Mouse (Mus musculus) midbrain, embryonic 16.5 days (tissue): ENCODE measurements around the gene 2310011J03Rik. TPM values are rescaled to one million over a fixed set of nuclear protein-coding genes. Genes with fewer than 3 reads are reported as not detected.
A peak's percentile ranks its signal among the peaks of the same experiment; 100 is the strongest.

Experiments used
- ATAC-seq: fragments of 200-750 bp; cut with Nextera tagmentation; 2 replicates; pipeline ENCODE4 v1.8.0; 2017; ENCODE audit warnings: moderate TSS enrichment
- H3K27ac ChIP-seq: fragments of 300-500 bp; sonication (generic); 2 replicates; pipeline ENCODE4 v1.5.1; 2014; ENCODE audit warnings: mild to moderate bottlenecking, low read length, mixed read lengths
- H3K27me3 ChIP-seq: fragments of 300-500 bp; sonication (generic); 2 replicates; pipeline ENCODE4 v1.6.1; 2014; ENCODE audit warnings: low read depth, low read length, mixed read lengths; ENCODE audit not compliant: control insufficient read depth, insufficient read depth
- H3K36me3 ChIP-seq: fragments of 300-500 bp; sonication (generic); 2 replicates; pipeline ENCODE4 v1.6.1; 2014; ENCODE audit warnings: mild to moderate bottlenecking, low read length, moderate library complexity, mixed read lengths; ENCODE audit not compliant: control insufficient read depth, insufficient read depth
- H3K4me1 ChIP-seq: fragments of 300-500 bp; sonication (generic); 2 replicates; pipeline ENCODE4 v1.6.1; 2014; ENCODE audit warnings: mild to moderate bottlenecking, low read length, mixed read lengths; ENCODE audit not compliant: control insufficient read depth, insufficient read depth
- H3K4me2 ChIP-seq: fragments of 300-500 bp; sonication (generic); 2 replicates; pipeline ENCODE4 v1.6.1; 2014; ENCODE audit warnings: mild to moderate bottlenecking, low read length, mixed read lengths
- H3K4me3 ChIP-seq: fragments of 300-500 bp; sonication (generic); 2 replicates; pipeline ENCODE4 v1.5.1; 2014; ENCODE audit warnings: low read depth, mild to moderate bottlenecking, low read length, moderate library complexity, mixed read lengths
- H3K9ac ChIP-seq: fragments of 300-500 bp; sonication (generic); 2 replicates; pipeline ENCODE4 v1.6.1; 2014; ENCODE audit warnings: low read depth, low read length, mixed read lengths
- H3K9me3 ChIP-seq: fragments of 300-500 bp; sonication (generic); replicated peaks from 2 replicates; pipeline ENCODE4 v1.6.1; 2014; ENCODE audit warnings: mild to moderate bottlenecking, low read length, mixed read lengths; ENCODE audit not compliant: control insufficient read depth, poor library complexity, severe bottlenecking
- WGBS: fragments of 180-500 bp; shearing (Covaris S2); extraction: QIAGEN DNeasy Blood & Tissue Kit; methylation state at CpG from one replicate; pipeline ENCODE4 v1.1.7; 2014; 5-methylcytosine and 5-hydroxymethylcytosine counted together
- polyA plus RNA-seq: library from polyadenylated mRNA; unstranded; fragments of >200 nt; fragmentation: Nextera tagmentation; extraction: Ambion mirVana; gene quantifications from 2 replicates; pipeline ENCODE4 v1.2.1, GENCODE M21; 2015

The 2310011J03Rik gene
- polyA plus RNA-seq = 21.9 and 26.7 TPM in 2 replicates

DNA sequence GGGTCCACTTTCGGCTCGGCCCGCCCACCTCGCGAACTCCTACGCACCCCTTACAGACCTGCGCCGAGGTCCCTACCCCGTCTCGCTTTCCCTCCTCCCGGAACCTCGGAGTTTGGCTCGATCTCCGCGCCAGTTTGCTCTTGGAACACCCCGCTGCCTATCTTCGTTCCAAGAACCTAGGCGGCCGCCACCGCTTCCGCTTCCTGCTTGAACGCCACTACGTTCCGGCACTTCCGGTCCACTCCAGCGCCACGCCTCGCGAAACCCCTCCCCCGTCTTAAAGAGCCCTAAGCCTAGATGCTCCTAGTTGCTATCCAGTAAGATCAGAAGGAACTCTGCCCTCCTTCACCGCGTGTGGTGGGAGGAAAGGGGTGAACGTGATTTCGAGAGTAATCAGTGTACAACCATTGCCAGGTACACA lies at the start of gene 2310011J03Rik:
Gene 2310011J03Rik, minus strand, starts transcription at position 198 of the 421 bp plus-strand sequence.
- peaks cover 18% of the 10 kb centered on the region for H3K4me1 ChIP-seq

DNA sequence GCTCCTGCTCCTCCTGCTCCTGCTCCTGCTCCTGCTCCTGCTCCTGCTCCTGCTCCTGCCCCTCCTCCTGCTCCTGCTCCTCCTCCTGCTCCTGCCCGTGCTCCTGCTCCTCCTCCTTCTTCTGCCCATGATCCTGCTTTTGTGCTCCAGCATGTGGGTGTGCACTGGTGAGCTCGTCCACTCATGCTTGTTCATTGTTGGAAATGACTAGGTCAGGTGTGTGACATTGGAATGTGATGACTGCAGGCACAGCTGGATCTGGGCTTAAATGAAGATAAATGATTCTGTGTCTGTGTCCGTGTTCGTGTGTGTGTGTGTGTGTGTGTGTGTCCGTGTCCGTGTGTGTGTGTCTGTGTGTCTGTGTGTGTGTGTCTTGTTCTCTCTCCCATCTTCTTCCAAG lies 48.1 kb upstream of the 2310011J03Rik start:
- peaks cover 12% of the 10 kb centered on the region for H3K4me1 ChIP-seq
- H3K36me3 ChIP-seq = no peaks in the 10 kb centered on the region
- no peak overlapping the region for H3K4me2 ChIP-seq
- 89% methylated on average over 6 of the region's 6 CpGs for WGBS
- H3K27ac ChIP-seq = no peak overlapping the region
- no peak overlapping the region for H3K9ac ChIP-seq
- no peaks in the 10 kb centered on the region for H3K9me3 ChIP-seq
- ATAC-seq = no peak
- H3K4me3 ChIP-seq = no peak overlapping the region
- H3K27me3 ChIP-seq = no peaks in the 10 kb centered on the region; the same call in 1 of the 2 replicates

More for the DNA sequence above, at the start of gene 2310011J03Rik:
- H3K4me2 ChIP-seq = peak within 1 kb of the TSS; percentile 91
- H3K9ac ChIP-seq = peak within 1 kb of the TSS; percentile 68
- H3K27me3 ChIP-seq = no peaks in the 10 kb centered on the region
- H3K9me3 ChIP-seq = no peaks in the 10 kb centered on the region
- peaks cover 24% of the 10 kb centered on the region for H3K36me3 ChIP-seq
- H3K27ac ChIP-seq = peak within 1 kb of the TSS; percentile 57; the same call in 1 of the 2 replicates
- WGBS = under 1% methylated on average over 34 of the region's 34 CpGs
- peak; percentile 61 for ATAC-seq
- H3K4me3 ChIP-seq = peak within 1 kb of the TSS; percentile 66

DNA sequence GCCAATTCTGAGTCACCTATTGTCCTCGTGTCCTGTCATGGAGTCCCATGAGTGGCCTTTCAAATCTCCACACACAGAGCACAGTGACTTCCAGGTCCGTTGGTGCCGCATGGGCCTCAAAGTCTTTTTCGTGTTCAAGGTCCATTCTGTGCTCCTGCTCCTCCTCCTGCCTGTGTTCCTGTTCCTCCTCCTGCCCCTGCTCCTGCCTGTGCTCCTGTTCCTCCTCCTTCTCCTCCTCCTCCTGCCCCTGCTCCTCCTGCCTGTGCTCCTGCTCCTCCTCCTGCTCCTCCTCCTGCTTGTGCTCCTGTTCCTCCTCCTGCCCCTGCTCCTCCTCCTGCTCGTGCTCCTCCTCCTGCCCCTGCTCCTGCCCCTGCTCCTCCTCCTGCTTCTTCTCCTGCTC lies 47.6 kb upstream of the 2310011J03Rik start:
- H3K27ac ChIP-seq = no peak overlapping the region
- no peak overlapping the region for H3K4me2 ChIP-seq
- H3K27me3 ChIP-seq = no peaks in the 10 kb centered on the region; the same call in 1 of the 2 replicates
- H3K4me3 ChIP-seq = no peak overlapping the region
- 57% methylated on average over 5 of the region's 5 CpGs for WGBS
- ATAC-seq = no peak
- no peaks in the 10 kb centered on the region for H3K36me3 ChIP-seq
- H3K9ac ChIP-seq = no peak overlapping the region
- no peaks in the 10 kb centered on the region for H3K9me3 ChIP-seq
- H3K4me1 ChIP-seq = peaks cover 12% of the 10 kb centered on the region

DNA sequence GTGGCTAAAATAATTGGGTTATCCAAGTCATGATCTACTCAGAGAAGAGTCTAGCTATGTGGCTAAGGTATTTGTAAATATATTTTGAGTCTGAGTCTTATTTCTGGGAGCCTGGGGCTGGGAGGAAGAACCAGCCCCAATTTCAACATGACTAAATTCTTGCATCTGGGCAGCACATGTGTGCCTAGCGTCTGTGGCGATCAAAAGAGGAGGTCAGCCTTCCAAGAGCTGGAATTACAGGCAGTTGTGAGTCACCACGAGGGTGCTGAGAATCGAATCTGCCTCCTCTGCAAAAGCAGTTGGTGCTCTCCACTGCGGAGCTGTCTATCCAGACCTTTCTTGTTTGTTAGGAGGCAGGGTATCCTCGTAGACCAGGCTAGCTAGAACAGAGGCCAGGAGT lies 45.4 kb upstream of the 2310011J03Rik start:
- H3K36me3 ChIP-seq = no peaks in the 10 kb centered on the region
- no peaks in the 10 kb centered on the region for H3K9me3 ChIP-seq
- WGBS = 72% methylated on average over 6 of the region's 6 CpGs
- no peak overlapping the region for H3K4me2 ChIP-seq
- no peak for ATAC-seq
- H3K9ac ChIP-seq = no peak overlapping the region
- no peaks in the 10 kb centered on the region; the same call in 1 of the 2 replicates for H3K27me3 ChIP-seq
- peaks cover 2% of the 10 kb centered on the region; the same call in 1 of the 2 replicates for H3K4me1 ChIP-seq
- no peak overlapping the region for H3K27ac ChIP-seq
- no peak overlapping the region for H3K4me3 ChIP-seq

DNA sequence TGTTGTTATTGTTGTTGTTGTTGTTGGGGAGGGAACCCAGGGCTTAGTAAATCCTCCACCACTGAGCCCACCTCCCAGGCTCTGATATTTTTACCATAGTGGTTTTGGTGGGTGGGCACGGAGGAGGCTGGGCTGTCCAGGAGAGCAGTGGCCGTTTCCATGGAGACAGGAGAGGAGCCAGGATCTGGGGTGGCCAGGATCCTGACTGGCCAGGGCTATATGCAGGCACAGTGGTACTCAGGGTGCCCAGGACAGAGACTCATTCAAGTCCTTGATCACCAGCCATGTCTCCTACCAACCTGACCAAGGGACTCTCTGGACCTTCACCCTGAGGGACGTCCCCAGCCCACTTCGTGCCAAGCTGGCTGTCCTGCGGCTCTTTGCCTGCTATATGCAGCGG lies 43.4 kb upstream of the 2310011J03Rik start:
- no peak overlapping the region for H3K27ac ChIP-seq
- 25% methylated on average over 6 of the region's 6 CpGs for WGBS
- H3K9ac ChIP-seq = no peak overlapping the region
- no peak overlapping the region for H3K4me2 ChIP-seq
- H3K4me1 ChIP-seq = peaks cover 2% of the 10 kb centered on the region; the same call in 1 of the 2 replicates
- H3K9me3 ChIP-seq = no peaks in the 10 kb centered on the region
- H3K36me3 ChIP-seq = no peaks in the 10 kb centered on the region
- ATAC-seq = peak; percentile 53; the same call in 1 of the 2 replicates
- peaks cover under 1% of the 10 kb centered on the region for H3K27me3 ChIP-seq
- H3K4me3 ChIP-seq = no peak overlapping the region

DNA sequence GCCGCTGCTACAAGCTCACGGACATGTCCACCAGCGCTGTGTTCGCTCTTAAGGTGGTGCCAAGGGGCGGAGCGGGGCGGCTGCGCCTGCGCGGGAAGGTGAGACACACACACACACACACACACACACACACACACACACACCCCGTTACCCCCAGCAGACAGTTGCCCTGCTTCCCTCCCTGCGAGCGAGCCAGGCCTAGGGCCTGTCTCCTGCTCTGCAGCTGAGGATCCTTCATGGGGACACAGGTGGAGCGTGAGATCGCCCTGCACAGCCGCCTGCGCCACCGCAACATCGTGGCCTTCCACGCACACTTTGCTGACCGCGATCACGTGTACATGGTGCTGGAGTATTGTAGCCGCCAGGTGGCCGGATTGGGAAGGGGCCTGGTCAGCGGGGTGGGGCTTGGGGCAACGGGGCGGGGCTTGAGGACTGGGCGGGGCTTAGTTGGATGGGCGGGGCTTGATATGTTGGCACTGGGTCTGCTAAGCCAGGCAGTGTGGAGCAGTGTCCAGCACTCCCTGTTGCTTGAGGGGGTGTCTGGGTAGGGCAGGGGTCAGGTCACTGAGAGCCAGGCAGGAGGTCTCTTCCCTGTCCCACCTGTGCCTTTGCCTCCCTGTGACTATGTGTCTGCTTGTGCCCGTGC lies 37.8 kb upstream of the 2310011J03Rik start:
- ATAC-seq = peak; percentile 49
- Histone ChIP-seq H3K4me1 (peaks cover 12% of the 10 kb centered on the region), H3K9ac (peak overlapping the region; percentile 59), H3K27ac (no peak overlapping the region), H3K4me2 (peak overlapping the region; percentile 68), H3K9me3 (no peaks in the 10 kb centered on the region), H3K36me3 (no peaks in the 10 kb centered on the region), H3K27me3 (peaks cover 50% of the 10 kb centered on the region), H3K4me3 (peak overlapping the region; percentile 40)
- WGBS = 5% methylated on average over 29 of the region's 31 CpGs

DNA sequence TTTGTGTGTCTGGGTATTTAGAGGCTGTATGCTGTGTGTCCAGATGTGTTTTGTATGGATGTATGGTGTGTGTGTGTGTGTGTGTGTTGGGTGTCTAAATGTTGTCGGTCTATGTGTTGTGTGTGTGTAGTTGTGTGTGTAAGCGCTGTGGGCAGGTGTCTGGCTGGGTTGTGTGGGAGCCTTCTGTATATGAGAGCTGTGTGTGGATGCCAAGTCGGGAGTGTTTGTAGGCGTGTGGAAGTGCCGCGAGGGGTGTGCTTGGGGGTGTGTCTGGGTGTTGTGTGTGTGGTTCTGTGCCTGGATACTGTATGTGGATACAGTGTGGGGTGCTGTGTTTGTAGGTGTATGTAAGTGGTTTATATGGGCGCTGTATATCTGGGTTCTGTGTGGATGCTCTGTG lies 37.0 kb upstream of the 2310011J03Rik start:
- peaks cover 12% of the 10 kb centered on the region for H3K4me1 ChIP-seq
- H3K27me3 ChIP-seq = peaks cover 58% of the 10 kb centered on the region
- no peaks in the 10 kb centered on the region for H3K9me3 ChIP-seq
- H3K4me2 ChIP-seq = peak overlapping the region; percentile 68
- peak overlapping the region; percentile 59; the same call in 1 of the 2 replicates for H3K9ac ChIP-seq
- 32% methylated on average over 7 of the region's 7 CpGs for WGBS
- peak; percentile 46; the same call in 1 of the 2 replicates for ATAC-seq
- peak overlapping the region; percentile 40 for H3K4me3 ChIP-seq
- H3K36me3 ChIP-seq = no peaks in the 10 kb centered on the region
- no peak overlapping the region for H3K27ac ChIP-seq

DNA sequence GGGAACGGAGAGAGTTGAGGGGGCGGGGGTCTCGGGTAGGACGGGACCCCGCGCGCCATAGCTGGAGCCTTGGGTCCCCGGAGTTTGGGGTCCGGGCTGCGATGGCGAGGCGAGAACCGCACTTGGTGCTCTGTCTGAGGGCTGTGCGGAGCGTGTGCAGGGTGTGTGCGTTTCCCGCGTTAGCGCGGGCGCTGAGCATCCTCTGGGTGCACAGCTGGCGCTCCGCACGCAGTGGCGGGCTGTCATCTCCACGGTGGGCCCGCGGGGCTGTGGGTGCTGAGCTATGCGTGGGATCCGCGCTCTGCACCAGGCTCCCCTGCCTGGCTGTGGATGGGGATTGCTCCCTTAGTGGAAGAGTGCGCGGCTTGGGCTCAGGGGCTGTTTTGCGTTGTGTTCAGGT lies 36.4 kb upstream of the 2310011J03Rik start:
- Histone ChIP-seq H3K9ac (peak overlapping the region; percentile 56), H3K4me2 (peak overlapping the region; percentile 71), H3K4me3 (peak overlapping the region; percentile 44), H3K4me1 (peaks cover 12% of the 10 kb centered on the region), H3K27ac (no peak overlapping the region), H3K9me3 (no peaks in the 10 kb centered on the region), H3K27me3 (peaks cover 62% of the 10 kb centered on the region), H3K36me3 (no peaks in the 10 kb centered on the region)
- WGBS = under 1% methylated on average over 34 of the region's 34 CpGs
- peak; percentile 16; the same call in 1 of the 2 replicates for ATAC-seq

DNA sequence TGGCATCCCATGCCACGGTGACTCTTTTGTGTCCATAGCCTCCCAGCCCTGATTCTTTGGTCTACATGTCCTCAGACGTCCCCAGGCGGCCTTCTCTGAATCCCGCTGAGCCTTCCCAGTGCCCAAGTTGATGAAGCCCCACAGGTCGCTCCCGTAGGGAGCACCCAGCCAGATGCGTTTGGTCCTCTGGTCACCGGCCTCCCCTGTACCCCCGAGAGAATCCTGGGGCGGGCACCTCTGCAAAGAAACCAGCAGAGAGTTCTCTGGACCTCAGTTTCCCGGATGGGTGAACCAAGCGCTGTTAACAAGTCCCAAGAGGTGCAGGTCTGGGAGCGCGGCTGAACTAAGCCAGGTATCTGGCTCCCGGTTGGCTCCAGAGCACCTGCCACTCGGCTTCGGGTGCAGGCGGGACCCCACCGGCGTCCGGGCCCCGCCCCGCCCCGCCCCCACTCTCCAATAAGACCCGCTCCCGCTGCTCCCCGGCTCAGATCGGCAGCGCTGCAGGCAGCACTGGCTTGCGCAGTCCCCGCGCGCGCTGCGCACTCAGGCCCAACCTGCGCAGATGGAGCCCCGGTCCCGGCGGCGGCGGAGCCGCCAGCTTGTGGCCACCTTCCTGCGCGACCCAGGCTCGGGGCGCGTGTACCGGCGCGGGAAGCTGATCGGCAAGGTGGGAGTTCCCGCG lies 35.8 kb upstream of the 2310011J03Rik start, which contains the start of gene Plk5:
Gene Plk5, plus strand, starts transcription at position 459 of the 682 bp plus-strand sequence.
- H3K9me3 ChIP-seq = no peaks in the 10 kb centered on the region
- peaks cover 62% of the 10 kb centered on the region for H3K27me3 ChIP-seq
- H3K9ac ChIP-seq = peak within 1 kb of the TSS; percentile 56
- under 1% methylated on average over 51 of the region's 53 CpGs for WGBS
- H3K36me3 ChIP-seq = no peaks in the 10 kb centered on the region
- H3K4me1 ChIP-seq = peaks cover 12% of the 10 kb centered on the region
- peak within 1 kb of the TSS; percentile 44 for H3K4me3 ChIP-seq
- no peak for ATAC-seq
- H3K4me2 ChIP-seq = peak within 1 kb of the TSS; percentile 71
- no peak within 1 kb of the TSS for H3K27ac ChIP-seq
